Mouse (Mus musculus): ENCODE data around the gene Myl3.

The Myl3 gene

DNA sequence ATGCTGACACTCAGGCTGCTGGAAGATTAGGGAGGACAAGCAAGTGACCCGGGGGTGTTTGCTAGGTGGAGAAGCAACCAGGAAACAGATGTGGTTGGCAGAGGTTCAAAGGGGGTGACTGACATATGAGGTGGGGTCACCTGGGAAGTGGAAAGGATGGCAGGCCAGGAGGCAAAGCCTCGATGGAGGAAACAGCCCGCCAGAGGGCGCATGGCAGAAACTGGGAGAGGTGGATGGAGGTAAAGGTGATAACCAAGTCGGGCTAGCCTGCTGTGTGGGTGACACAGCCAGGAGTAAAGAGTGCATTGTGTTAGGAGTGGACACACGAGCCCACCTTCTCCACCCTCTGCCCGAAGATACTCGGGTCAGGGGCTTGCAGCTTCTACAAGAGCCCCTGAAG, 11.8 kb upstream of the Myl3 start:
- peak; percentile 75 for DNase-seq (ENCODE audit: low read depth, low spot score)

DNA sequence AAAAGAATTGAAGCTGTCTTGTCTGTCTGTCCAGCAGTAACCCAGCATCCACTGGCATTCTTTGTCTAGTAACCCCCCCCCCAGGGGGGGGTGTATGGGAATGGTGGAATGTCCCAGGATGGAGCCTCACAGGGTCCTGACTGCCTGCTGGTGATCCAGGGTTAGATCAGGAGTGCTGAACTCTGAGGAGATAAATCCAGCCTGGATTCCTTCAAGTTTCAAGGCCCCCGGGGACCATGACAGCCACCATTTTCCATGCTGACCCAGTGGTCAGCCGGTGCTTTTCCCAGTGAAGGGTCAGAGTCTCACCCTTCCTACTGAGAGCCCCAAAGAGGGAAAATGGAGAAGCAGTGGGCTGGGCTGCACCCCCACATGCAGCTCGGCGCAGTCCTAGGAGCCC, 9.8 kb upstream of the Myl3 start:
- DNase-seq (ENCODE audit: low read depth, low spot score) = no peak

DNA sequence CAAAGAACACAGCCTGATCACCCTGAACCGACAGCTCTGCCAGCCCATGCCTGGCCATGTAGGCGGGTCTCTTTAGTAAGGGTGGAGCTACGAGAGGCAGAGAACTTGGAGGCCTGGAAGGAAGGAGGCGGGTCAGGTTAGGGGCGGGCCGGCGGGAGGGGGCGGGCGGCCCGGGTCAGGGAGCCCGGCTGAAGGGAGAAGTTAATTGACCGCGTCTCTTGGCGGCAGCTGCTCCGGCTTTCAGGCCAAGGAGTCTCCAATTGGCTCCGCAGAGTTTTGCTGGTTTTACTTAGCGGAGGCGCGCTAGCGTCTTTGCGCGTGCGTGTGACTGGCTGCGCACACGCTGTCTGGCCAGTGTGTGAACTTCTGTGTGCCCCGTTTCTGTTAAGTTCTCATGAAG, 9.0 kb upstream of the Myl3 start:
- peak; percentile 72 for DNase-seq (ENCODE audit: low read depth, low spot score)

DNA sequence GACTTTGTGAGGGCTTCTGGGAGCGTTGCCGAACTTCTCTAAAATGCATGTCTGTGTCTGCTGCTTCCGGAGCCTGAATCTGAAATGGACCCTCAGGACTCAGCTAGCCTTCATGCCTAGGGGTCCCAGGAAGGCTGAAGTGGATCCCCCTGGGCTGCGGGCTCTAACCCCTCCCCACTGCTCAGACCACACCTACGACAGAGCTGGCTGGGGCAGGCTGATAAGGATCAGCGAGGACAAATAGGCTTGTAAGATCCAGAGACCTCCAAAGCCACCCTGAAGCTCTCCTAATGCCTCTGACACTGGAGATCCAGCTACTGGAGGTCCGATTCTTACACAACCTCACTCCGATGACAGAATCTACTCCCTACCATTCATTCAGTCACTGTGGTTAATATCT, 8.6 kb upstream of the Myl3 start:
- DNase-seq (ENCODE audit: low read depth, low spot score) = no peak

DNA sequence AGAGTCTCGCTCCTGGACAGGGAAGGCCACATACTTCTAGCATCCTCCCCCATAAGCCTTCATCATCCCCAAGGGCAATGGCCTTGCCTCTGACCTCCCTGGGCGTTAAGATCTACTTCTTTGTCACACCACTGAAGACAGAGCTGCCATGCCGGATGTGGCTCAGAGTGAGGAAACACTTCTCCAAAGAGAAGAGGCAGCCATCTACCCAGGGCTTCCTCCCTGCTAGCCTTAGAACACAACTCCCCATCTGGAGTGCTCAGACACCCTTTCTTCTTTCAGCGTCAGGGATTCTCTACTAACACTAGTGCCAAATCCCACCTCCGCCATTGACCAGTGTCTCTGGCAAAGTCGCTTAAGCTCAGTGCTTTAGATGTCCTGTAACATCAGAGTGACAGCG, 7.5 kb upstream of the Myl3 start:
- DNase-seq (ENCODE audit: low read depth, low spot score) = peak; percentile 29

DNA sequence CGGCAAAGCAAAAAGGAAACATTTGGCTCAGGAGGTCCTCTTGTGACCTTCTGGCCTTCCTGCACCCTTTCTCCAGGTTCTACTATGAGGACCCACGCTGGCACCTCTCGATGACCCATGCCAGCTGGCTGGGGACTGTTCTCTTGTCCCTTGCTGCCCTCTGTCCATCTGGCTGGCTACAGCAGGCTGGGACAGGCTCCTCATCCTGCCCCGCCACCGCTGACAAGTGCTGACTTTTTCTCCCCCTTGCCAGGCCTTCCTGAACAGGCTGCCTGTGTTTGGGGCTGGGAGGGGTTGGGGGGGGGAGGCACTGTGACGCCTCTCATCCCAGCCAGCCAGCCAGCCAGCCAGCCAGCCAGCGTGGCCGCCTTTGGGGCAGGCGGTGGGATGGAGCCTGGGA, 5.3 kb upstream of the Myl3 start:
- DNase-seq (ENCODE audit: low read depth, low spot score) = no peak

DNA sequence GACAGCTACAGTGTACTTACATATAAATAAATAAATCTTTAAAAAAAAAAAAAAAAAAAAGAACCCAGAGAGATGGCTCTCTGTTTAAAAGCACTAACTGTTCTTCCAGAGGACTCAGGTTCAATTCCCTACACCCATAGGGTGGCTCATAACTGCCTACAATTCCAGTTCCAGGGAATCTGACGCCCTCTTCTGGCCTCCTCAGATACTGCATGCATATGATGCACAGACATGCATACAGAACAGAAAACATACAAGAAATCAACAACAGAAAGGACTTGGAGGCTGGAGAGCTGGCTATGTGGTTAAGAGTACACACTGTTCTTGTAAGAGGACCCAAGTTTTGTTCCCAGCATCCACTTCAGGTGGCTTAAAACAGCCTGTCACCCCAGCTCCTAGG, 3.6 kb upstream of the Myl3 start:
- peak; percentile 27 for DNase-seq (ENCODE audit: low read depth, low spot score)

DNA sequence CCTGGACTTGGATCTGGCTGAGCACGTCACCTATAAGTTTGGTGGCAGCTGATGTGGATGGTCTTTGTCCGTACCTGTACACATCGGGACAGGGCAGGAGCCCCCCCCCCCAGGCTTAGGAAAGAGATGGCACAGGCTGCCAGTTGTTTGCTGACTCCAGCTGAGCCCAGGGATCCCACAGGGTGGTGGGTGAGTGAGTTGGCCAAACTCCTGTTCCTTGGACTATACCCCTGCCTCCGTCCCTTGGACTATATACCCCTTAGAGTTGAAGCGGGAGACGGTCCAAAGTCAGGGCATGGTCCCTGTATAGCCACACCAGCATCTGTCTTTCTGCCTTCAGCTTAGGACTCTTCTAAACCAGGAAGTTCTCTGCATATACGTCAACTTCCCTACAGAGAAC, 1.7 kb upstream of the Myl3 start:
- DNase-seq (ENCODE audit: low read depth, low spot score) = no peak

DNA sequence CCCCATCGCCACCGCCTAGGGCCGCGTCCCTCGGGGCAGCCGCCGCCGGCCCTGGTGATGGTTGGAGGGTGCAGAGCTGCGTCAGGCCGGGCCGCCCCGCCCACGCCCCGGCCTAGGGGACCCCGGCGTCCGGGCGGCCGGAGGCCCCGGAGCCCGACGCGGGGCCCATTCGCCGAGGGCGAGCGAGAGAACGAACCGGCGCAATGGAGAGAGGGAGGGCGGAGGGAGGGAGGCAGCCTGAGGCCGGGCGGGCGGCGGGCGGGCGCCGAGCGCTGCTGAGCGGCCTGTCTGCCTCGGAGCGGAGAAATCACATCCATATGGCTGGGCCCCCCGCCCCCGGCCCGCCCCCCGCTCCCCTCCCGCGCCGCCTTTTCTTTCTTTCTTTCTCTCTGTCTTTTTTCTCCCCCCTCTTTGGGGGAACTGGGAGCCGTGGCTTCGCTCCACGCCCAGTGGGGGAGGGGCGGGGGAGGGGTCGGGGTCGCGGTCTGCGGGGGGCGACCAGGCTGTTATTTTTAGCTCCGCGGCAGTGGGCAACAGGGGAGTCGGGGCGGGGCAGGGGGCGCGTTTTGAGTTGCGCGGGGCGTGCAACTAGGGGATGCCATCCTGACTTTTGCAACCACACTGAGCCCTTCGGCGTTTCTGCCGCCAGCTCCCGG, 762 bp downstream of the Myl3 start:
- peak; percentile 32 for DNase-seq (ENCODE audit: low read depth, low spot score)

DNA sequence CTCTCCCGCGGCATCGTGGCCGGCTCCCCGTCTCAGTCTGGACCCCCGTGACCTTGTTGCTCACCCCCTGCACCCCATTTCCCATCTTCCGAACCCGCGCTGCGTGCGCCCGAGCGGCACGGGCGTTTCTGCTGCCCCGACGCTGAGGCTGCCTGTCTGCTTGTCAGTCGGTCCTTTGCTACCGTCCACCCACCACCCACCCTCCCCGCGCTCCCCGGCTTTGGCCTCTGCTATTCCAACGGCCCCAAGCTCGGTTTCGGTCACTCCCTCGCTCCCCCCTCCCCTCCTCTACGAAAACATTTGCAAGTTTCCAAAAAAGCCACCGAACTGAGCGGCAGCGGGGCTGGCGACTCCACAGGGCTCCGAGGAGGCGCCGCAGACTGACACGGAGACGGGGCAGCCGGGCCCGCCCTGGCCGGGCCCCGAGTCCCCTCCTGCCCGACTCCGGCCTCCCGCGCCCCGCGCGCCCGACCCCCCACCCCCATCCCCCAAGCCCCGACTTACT, 1.3 kb downstream of the Myl3 start:
- DNase-seq (ENCODE audit: low read depth, low spot score) = peak; percentile 27

DNA sequence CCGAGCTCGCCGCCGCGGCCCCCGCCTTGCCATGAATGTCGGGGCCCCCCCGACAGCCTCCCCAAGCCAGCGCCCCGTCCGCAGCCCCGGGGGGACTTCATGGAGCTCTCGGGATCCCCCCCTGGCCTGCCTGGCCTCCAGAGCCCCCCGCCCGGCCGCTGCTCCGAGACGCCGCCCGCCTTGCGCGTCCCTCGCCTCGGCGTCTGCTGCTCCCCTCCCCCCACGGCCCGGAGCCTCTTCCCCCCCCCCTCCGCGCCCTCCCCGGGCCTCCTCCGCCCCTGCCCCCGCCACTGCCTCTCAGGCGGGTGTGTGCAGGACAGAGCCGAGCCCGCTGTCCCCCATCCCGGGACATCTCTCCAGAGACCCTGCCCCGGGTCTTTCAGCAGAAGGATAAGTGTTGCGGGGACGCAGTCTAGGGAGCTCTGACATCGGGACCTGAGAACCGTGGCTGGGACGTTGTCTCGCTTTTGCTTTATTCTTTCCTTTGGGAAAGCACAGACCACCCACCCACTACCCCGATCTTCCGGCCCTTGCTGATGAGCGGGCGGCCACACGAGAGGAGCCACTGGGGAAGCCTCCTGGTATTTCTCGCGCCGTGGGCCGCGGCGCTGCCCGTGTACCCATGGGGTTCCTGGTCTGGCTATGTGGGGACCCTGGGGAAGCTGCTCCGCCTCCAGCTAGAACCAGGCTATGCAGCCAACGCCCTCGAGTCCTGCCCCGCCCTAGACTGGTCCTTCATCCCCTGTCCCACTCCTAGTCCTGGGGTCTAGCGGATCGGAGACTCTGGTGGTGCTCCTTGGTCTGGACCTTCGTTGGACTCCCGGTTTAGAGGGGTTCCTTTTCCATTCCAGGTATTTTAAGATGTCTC, 2.0 kb downstream of the Myl3 start:
- DNase-seq (ENCODE audit: low read depth, low spot score) = peak; percentile 22

DNA sequence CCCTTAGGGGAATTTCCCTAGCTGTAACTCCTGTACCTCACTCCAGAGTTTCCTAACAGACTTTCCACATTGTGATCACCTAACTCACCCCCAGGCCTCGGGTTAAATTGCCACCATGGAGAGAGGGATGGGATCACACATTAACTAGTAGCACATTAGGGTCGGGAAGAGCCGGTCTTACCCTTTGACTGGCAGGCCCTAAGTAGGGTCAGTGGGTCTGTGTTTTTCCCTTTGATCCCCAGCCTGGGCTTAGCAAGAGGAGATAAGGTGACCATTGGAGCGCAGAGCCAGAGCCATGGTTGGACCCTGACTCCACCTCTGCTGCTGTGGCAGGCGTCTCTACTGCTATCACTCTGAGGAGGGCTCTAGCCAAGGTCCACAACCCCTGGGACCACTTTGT, 4.1 kb downstream of the Myl3 start:
- no peak for DNase-seq (ENCODE audit: low read depth, low spot score)

DNA sequence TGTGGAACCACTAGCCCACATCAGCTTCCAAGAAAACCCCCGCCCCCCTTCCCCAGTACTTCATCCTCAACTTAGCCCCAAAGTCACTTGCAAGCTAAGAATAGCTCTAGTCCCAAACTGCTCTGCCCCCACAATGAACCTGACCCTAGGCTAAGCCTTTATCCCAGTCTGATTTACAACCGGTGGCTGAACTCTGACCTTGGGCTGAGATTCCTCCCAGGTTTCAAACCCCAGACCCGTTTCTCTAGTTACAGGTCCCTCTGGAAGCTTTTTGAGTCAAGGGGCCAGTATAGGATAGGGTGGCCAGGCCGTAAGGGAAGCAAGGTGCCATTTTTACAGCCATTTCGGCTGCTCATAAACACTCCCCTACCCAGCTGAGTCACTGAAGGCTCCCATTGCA, 4.6 kb downstream of the Myl3 start:
- no peak for DNase-seq (ENCODE audit: low read depth, low spot score)

DNA sequence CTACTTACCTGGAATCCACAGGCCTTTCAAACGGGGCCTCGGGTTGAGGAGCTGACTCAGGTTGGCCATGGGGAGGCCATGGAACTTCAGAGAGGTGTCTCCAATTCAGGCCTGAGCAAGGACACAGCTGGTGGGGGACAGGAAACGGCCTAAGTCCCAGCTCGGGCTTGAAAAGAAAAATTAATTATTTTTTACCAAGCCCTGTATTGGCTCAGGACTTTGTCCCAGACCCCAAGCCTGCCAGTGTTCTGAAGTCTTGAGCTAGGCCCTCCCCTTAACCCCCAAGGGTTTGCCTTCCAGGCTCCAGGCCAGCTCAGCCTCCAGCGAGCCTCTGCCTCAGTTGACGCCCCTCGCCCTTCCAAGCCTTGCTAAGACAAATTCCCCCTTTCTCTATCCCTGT, 5.3 kb downstream of the Myl3 start, which contains the start of gene Pth1r:
Gene Pth1r, minus strand, starts transcription at position 185 of the 400 bp plus-strand sequence.
- no peak for DNase-seq (ENCODE audit: low read depth, low spot score)

DNA sequence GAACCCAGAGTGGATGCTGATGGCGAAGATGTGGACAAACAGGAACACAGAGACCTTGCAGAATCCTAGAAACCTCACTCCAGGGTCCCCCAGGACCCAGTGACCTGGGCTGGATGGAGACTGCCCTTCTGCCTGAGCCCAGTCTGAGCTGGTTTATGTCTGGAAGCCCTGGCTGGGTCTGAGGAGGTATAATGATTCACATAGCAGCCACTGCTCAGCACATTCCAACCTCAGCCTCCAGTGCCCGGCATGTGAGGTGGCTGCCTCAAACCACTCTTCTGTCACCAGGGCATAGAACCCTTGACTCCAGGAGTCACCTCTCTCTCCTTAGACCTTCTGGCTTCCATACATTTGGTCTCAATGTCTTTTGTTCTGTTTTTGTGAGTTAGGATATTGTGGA, 6.8 kb downstream of the Myl3 start:
- DNase-seq (ENCODE audit: low read depth, low spot score) = no peak

DNA sequence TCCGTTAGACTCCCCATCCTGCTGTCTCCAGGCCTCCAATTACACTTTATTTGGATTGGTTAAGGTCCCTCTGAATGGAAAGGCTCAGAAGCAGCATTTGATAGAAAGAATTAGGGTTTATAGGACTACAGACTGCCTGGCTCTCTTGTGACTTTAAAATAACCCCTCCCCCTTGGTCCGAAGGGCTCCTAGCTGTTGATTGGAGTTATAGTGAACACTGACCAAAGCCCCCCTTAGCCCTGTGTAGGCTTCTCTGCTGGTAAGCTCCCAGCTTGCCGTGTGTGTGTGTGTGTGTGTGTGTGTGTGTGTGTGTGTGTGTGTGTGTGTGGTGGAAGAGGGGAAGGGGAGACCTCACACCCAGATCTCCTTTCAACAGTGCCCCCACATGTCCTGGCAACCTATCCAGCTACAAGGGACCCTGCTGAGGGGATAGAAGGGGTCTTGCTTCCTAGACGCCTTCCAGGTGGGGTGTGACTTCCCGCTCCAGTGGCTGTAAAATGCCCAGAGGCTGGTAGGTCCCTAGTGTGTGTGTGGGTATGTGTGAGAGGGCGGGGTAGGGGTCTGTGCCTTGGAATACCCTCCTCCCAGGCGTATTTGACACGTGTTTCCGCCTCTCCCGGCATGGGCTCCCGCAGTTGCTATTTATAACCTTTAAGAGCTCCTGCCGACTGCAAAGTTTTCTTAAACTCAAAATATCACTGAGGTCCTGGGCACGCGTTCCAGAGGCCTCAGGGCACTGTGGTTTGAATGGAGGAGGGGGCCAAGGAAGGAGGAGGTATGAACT, 8.9 kb downstream of the Myl3 start:
- no peak for DNase-seq (ENCODE audit: low read depth, low spot score)

DNA sequence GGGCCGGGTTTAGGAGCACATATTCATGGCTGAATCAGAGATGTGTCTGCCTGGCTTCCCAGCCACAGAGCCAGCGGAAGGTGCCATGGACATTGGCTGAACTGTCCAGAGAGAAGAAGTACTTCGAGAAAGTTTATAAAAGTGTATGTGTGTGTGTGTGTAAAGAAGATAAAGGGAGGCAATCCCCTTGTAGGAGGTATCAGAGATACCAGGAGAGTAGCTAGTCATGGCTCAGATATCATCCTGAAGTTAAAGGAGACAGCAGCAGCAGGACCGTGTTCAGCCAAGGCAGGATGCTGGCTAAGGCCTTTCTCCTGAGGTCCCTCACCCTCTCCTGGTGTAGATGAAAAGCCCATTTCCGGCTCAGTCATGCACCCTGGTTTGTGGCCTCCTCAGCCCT, 9.8 kb downstream of the Myl3 start:
- DNase-seq (ENCODE audit: low read depth, low spot score) = no peak

DNA sequence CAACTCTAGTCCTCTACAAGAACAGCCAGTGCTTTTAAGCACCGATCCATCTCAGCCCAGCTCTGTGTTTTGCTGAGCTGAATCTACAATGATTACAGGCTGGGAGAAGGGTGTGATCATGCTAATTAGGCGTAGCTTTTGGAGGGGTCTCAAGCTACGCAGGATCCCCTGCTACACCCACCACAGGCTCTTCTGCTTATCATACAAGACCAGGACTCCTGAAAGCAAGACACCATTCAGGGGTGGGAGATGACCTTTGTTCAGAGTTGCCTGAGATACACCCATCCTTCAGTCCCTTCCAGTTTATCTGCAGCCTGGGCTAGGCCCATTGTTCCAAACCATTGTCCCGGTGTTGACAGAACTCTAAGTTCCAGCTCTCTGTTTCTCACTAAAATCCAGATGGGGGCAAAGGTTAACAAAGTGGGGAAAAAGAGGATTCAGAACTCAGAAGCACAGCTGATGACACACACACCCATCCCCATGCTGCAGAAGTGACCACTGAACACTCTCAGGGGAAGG, 11.3 kb downstream of the Myl3 start:
- no peak for DNase-seq (ENCODE audit: low read depth, low spot score)

DNA sequence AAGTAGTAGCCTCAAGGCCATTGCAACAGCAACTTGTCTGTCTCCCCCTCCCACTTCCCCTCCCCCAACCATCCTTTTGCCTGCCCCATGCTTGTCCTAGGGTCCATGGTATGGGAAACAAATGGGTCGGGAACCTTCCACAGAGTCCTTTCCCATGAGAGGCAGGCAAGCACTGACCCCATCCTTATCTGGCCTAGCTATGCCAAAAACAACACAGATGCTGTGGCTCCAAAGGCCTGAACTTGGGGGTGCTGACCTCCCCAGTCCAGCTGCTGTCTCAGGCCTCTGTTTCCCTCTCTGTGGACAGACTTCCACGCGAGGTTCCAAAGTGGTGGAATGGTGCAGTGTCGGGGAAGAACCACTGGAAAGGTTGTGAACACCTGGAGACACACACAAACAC, 12.1 kb downstream of the Myl3 start:
- DNase-seq (ENCODE audit: low read depth, low spot score) = no peak

DNA sequence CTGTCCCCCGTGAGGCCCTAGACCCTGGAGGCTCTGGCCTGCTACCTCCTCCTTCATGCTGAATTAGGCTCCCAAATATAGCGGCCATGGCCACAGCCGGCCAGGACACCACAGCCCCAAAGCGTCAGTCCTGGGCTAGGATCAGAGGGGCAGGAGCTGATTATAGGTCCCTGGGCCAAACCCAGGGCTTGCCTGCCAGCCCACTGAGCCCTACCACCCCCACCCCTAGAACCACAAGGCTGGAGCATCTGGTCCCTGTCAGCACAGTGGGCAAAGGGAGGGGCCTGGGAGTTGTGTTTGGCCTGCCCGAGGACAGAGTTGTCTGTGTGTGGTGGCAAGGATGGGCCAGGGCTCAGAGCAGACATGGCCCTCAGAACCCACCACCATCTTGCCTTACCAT, 16.2 kb downstream of the Myl3 start:
- DNase-seq (ENCODE audit: low read depth, low spot score) = no peak

DNA sequence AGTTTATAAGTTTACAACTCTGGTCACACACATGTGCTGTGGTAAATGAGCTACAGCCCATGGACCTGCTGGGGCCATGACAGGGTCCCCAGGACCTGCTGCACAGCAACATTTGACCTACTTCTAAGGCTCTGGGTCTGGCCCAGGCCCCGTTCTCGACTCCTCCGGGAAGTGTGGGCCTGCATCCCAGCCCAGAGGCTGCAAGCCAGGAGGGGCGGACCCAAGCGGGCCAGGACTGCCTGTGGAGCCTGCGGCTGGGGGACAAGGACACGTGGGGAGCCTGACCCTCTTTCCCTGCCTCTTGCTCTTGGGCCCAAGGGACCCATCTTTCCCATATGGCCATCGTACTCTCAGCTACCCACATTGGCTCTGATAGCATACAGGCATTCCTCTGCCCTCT, 16.9 kb downstream of the Myl3 start:
- DNase-seq (ENCODE audit: low read depth, low spot score) = no peak

DNA sequence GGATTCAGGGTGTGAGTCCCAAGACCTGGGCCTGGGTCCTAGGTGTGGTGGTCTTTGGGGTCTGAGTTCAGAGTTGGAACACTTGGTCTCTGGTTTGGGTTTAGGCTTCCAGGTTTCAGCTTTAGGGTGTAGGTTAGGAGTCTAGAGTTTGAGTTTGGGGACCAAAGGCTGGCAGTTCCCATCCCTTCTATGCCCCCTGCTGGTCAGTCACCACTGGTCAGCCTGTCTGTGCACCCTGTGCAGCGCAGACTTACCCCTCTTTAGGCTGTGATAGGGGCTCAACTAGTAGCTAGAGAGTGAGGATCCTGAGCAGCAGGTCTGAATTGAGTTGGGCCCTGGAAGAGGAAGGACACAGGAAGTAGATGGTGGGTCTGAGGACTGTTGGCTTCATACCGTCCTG, 17.6 kb downstream of the Myl3 start:
- peak; percentile 53 for DNase-seq (ENCODE audit: low read depth, low spot score)

All from CD4-positive, CD25-positive, alpha-beta regulatory T cell, adult 2 months (primary cell).